8 mouse cellular contexts compared by ENCODE assay signal in the genomic region with DNA sequence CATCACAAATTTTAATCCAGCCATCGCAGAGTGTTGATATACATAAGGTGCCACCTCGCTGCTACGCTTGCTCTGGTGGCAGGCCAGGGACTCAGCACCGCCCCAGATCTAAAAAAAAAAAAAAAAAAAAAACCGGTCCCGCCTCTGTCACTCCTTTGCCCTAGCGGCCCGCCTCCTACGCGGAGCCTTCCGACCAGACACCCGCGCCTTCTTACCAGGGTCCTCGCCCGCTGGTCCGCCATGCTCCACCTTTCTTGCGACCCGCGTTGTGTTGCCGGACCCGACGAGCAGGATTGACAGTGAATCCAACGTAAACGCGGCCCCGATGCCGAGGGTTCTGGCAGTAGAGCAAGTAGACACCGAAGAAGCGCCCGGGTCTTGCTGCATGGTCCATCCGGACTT. TPM values are rescaled to one million over a fixed set of nuclear protein-coding genes. Genes with fewer than 3 reads are reported as not detected.
A peak's percentile ranks its signal among the peaks of the same experiment; 100 is the strongest.
DNase-seq lines count a peak whose midpoint lies in the region; ATAC-seq and TF ChIP-seq lines count a peak whose summit lies in the region.

A gene (plus strand): TSS at position 192 of the 402 bp plus-strand sequence.

- peak within 1 kb of the TSS; percentile 94 for H3K9ac ChIP-seq in embryonic facial prominence, embryonic 14.5 days (ENCODE audit: low read depth, low read length)
- peak within 1 kb of the TSS; percentile 93 for H3K9ac ChIP-seq in heart, embryonic 12.5 days
- peak within 1 kb of the TSS; percentile 78 for H3K9ac ChIP-seq in liver, embryonic 15.5 days
- peak within 1 kb of the TSS; percentile 84 for H3K9ac ChIP-seq in neural tube, embryonic 12.5 days

- H3K4me1 ChIP-seq in embryonic facial prominence, embryonic 14.5 days (ENCODE audit: control insufficient read depth, insufficient read depth, low read length): 0 out of 2 replicates have a peak, but pooled peaks cover 5% of the 10 kb centered on the region
- H3K4me1 ChIP-seq in heart, embryonic 12.5 days (replicated peaks): peaks cover 16% of the 10 kb centered on the region
- peaks cover 55% of the 10 kb centered on the region for H3K4me1 ChIP-seq in liver, embryonic 15.5 days (replicated peaks)
- H3K4me1 ChIP-seq in neural tube, embryonic 12.5 days: peaks cover 28% of the 10 kb centered on the region

- peak; percentile 77 for DNase-seq in MN1 (ENCODE audit: low spot score)
- peak; percentile 81 for DNase-seq in embryonic facial prominence, embryonic 14.5 days (ENCODE audit: low spot score)
- peak; percentile 83 for DNase-seq in kidney, postnatal 14 days
- peak; percentile 82 for DNase-seq in thymus, postnatal 4 days

- H3K79me2 ChIP-seq in C2C12 (ENCODE audit: control insufficient read depth, insufficient read depth): peaks cover 24% of the 10 kb centered on the region

- peak within 1 kb of the TSS; percentile 97 for H3K27ac ChIP-seq in embryonic facial prominence, embryonic 14.5 days (replicated peaks; ENCODE audit: low read depth, low read length)
- peak within 1 kb of the TSS; percentile 95 for H3K27ac ChIP-seq in heart, embryonic 12.5 days (ENCODE audit: poor library complexity, severe bottlenecking)
- H3K27ac ChIP-seq in liver, embryonic 15.5 days (replicated peaks): peak within 1 kb of the TSS; percentile 90
- peak within 1 kb of the TSS; percentile 87 for H3K27ac ChIP-seq in neural tube, embryonic 12.5 days

- peak within 1 kb of the TSS; percentile 79 for H3K4me2 ChIP-seq in embryonic facial prominence, embryonic 14.5 days (ENCODE audit: low read depth, low read length)
- H3K4me2 ChIP-seq in heart, embryonic 12.5 days: peak within 1 kb of the TSS; percentile 82
- H3K4me2 ChIP-seq in liver, embryonic 15.5 days: peak within 1 kb of the TSS; percentile 92
- H3K4me2 ChIP-seq in neural tube, embryonic 12.5 days (replicated peaks): peak within 1 kb of the TSS; percentile 92

- no peaks in the 10 kb centered on the region for H3K9me3 ChIP-seq in embryonic facial prominence, embryonic 14.5 days (ENCODE audit: control insufficient read depth, low read length)
- no peaks in the 10 kb centered on the region for H3K9me3 ChIP-seq in heart, embryonic 12.5 days (replicated peaks)
- no peaks in the 10 kb centered on the region for H3K9me3 ChIP-seq in liver, embryonic 15.5 days (replicated peaks)
- no peaks in the 10 kb centered on the region for H3K9me3 ChIP-seq in neural tube, embryonic 12.5 days

- H3K79me3 ChIP-seq in C2C12 (ENCODE audit: low read depth): peaks cover 11% of the 10 kb centered on the region

- no peak for TF ChIP-seq CTCF in C2C12 (IDR thresholded peaks at IDR 0.05; ENCODE audit: control insufficient read depth, insufficient read depth, insufficient read length)

- no peaks in the 10 kb centered on the region for H3K27me3 ChIP-seq in C2C12 (ENCODE audit: control insufficient read depth, insufficient read depth, insufficient read length)
- no peaks in the 10 kb centered on the region for H3K27me3 ChIP-seq in embryonic facial prominence, embryonic 14.5 days (replicated peaks; ENCODE audit: control insufficient read depth, insufficient read depth, low read length)
- no peaks in the 10 kb centered on the region for H3K27me3 ChIP-seq in heart, embryonic 12.5 days (replicated peaks)
- H3K27me3 ChIP-seq in liver, embryonic 15.5 days: no peaks in the 10 kb centered on the region
- no peaks in the 10 kb centered on the region for H3K27me3 ChIP-seq in neural tube, embryonic 12.5 days (replicated peaks)

- WGBS in embryonic facial prominence, embryonic 14.5 days: 0% methylated on average over 31 of the region's 31 CpGs
- under 1% methylated on average over 31 of the region's 31 CpGs for WGBS in heart, embryonic 12.5 days
- WGBS in liver, embryonic 15.5 days (ENCODE audit: insufficient replicate concordance): under 1% methylated on average over 31 of the region's 31 CpGs
- WGBS in neural tube, embryonic 12.5 days: under 1% methylated on average over 31 of the region's 31 CpGs

- ATAC-seq in embryonic facial prominence, embryonic 14.5 days (ENCODE audit: low read depth): peak; percentile 50
- peak; percentile 82 for ATAC-seq in heart, embryonic 12.5 days (ENCODE audit: insufficient number of reproducible peaks, low FRiP score)
- peak; percentile 82 for ATAC-seq in liver, embryonic 15.5 days (ENCODE audit: insufficient read depth)
- peak; percentile 53 for ATAC-seq in neural tube, embryonic 12.5 days (ENCODE audit: low FRiP score, low read depth)

- H3ac ChIP-seq in C2C12 (ENCODE audit: control insufficient read depth, insufficient read length, low read depth): peak within 1 kb of the TSS; percentile 97

- peaks cover 6% of the 10 kb centered on the region for H3K36me3 ChIP-seq in C2C12 (ENCODE audit: control insufficient read depth, insufficient read depth)
- peaks cover 15% of the 10 kb centered on the region for H3K36me3 ChIP-seq in embryonic facial prominence, embryonic 14.5 days (ENCODE audit: control insufficient read depth, insufficient read depth, low read length)
- peaks cover 23% of the 10 kb centered on the region for H3K36me3 ChIP-seq in heart, embryonic 12.5 days
- peaks cover 43% of the 10 kb centered on the region for H3K36me3 ChIP-seq in liver, embryonic 15.5 days (replicated peaks)
- peaks cover 37% of the 10 kb centered on the region for H3K36me3 ChIP-seq in neural tube, embryonic 12.5 days

- H3K4me3 ChIP-seq in C2C12 (ENCODE audit: insufficient read depth, poor library complexity, severe bottlenecking): peak within 1 kb of the TSS; percentile 75
- H3K4me3 ChIP-seq in embryonic facial prominence, embryonic 14.5 days (ENCODE audit: low read depth, low read length): peak within 1 kb of the TSS; percentile 89
- peak within 1 kb of the TSS; percentile 87 for H3K4me3 ChIP-seq in heart, embryonic 12.5 days
- H3K4me3 ChIP-seq in liver, embryonic 15.5 days (replicated peaks): peak within 1 kb of the TSS; percentile 79
- peak within 1 kb of the TSS; percentile 84 for H3K4me3 ChIP-seq in neural tube, embryonic 12.5 days

TF ChIP-seq in C2C12, 6 proteins besides CTCF, POLR2A, EP300 and RAD21:
- no peak for TF ChIP-seq MAX (IDR thresholded peaks at IDR 0.05)
- no peak for TF ChIP-seq USF1 (IDR thresholded peaks at IDR 0.05; ENCODE audit: low read depth)
- TF ChIP-seq MYOD1 (IDR thresholded peaks at IDR 0.05; ENCODE audit: control insufficient read depth, insufficient read length, low read depth): no peak
- TF ChIP-seq CEBPB (IDR thresholded peaks at IDR 0.05; ENCODE audit: low read depth): no peak
- TF ChIP-seq FOSL1 (IDR thresholded peaks at IDR 0.05; ENCODE audit: insufficient read depth, low read length, poor library complexity, severe bottlenecking): no peak
- no peak for TF ChIP-seq MYOG (IDR thresholded peaks at IDR 0.05; ENCODE audit: control insufficient read depth, extremely low read depth, insufficient read length)

RNA-seq across cellular contexts. Expression of the gene that starts here (rescaled TPM):
- polyA plus RNA-seq in C2C12 (2012; fragmentation: generic; extraction: Trizol): 116 TPM
- polyA plus RNA-seq in embryonic facial prominence, embryonic 14.5 days (2014; fragmentation: Nextera tagmentation; extraction: Ambion mirVana): 108 and 130 TPM in 2 replicates
- 102 and 120 TPM in 2 replicates for polyA plus RNA-seq in heart, embryonic 12.5 days (2016; fragmentation: Nextera tagmentation; extraction: Ambion mirVana)
- 71.8 and 82.7 TPM in 2 replicates for polyA plus RNA-seq in liver, embryonic 15.5 days (2015; fragmentation: Nextera tagmentation; extraction: Ambion mirVana)
- 160 and 164 TPM in 2 replicates for polyA plus RNA-seq in neural tube, embryonic 12.5 days (2016; fragmentation: Nextera tagmentation; extraction: Ambion mirVana)

Comparison
In these comparisons a context has a peak if more than half of its experiments do, and no peak if none do; other contexts are left out.
1. Peak in every context shown above with its lines: DNase-seq, ATAC-seq, H3K4me3 ChIP-seq and H3K27ac ChIP-seq.